Mouse (Mus musculus) lung, adult 10 weeks (tissue): ENCODE results near the gene Tmem116. TPM values are rescaled to one million over a fixed set of nuclear protein-coding genes. Genes with fewer than 3 reads are reported as not detected.

ENCODE experiments used
- polyA plus RNA-seq: library from polyadenylated mRNA; stranded (reverse); fragments of 350-450 nt; fragmentation: Illumina TruSeq; extraction: RNeasy Lipid Tissue Mini Kit (QIAGEN cat#74804); gene quantifications from one replicate; pipeline ENCODE4 v1.2.3, GENCODE M21; 2014; ENCODE audit warnings: low read depth, low replicate concordance; ENCODE audit not compliant: insufficient read depth

Tmem116 gene
- 12.4 TPM for polyA plus RNA-seq

DNA sequence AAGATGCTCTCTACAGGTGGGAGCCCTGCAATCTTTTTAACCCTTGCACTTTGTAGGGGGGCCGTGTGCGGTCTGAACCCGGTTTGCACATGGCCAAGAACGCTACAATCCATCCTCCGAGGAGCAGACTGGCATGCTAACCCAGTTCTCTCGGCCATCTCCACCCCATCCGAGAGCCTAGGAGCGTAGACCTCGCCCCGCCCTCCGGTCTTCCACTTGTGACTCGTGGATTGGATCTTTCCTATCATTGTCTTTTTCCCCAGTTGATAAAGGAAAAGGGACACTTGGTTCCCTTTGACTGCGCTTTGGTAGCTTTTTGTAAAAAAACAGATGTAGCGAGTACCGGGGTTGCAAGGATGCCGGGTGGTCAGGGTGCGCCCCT is at the start of gene Tmem116:
Gene Tmem116 (plus strand): TSS at position 250 of the 382 bp plus-strand sequence.

DNA sequence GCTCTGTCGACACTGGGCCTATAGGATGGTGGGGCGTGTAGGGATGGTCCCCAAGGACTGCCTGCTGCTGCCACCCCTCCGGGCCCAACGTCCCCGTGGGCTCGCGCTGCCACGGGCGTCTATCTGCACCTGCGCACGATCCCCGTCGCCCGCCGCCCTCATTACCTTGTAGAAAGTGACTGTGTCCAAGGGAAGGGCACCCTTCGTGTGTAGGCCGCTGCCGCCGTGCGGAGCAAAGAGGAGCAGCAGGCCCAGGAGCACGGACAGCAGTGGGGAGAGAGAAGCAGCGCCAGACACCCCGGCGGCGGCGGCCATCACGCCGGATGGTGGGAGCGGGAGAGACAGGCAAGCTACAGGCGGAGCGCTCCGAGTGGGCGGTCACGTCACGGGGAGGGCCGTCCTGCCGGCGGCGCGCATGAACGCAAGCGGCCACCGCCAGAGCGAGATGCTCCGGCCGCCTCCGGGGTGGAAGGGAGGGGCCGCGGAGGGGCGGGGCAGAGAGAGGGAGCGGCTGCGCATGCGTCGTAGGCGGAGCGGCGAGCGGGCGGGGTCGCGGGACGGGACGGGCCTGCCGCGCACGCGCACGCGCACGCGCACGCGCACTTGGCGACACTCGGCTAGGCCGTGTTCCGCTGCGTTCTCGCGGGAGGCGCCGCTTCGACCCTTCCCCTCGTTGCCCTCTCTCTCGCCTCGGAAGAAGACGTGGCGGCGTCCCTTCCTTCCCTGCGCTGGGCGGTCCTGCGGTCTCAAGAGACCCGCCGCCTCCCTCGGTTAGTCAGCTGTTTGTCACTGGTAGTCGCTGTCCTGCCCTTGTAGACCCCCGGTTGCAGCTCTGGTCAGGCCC is 555 bp downstream of the Tmem116 start, which contains the start of gene Erp29:
Gene Erp29 (minus strand): TSS at position 481 of the 844 bp plus-strand sequence.

GRCm38 (mm10) chr5:121503231-121503630 is 51.5 kb downstream of the Tmem116 start, which contains the start of gene Adam1b:
TSS of gene Adam1b (minus strand) at chr5:121503435.

GRCm38 (mm10) chr5:121544910-121545792 is 93.5 kb downstream of the Tmem116 start, which contains the start of the genes Adam1a and Gm42878:
TSS of gene Adam1a (minus strand) at chr5:121545482.
TSS of gene Gm42878 (minus strand) at chr5:121545482.

GRCm38 (mm10) chr5:121545793-121546529 is 94.3 kb downstream of the Tmem116 start, which contains the start of gene Mapkapk5:
TSS of gene Mapkapk5 (minus strand) at chr5:121545905.

Other genes starting within 250 kb of the Tmem116 start
- 789 TPM for gene Rpl6, start 247.4 kb upstream of the Tmem116 start, polyA plus RNA-seq
- 2.4 TPM for gene Hectd4, start 231.7 kb upstream of the Tmem116 start, polyA plus RNA-seq
- gene Trafd1, start 66.3 kb upstream of the Tmem116 start, polyA plus RNA-seq = 49.6 TPM
- gene Naa25, start 54.0 kb upstream of the Tmem116 start, polyA plus RNA-seq = 5.5 TPM
- gene Erp29, start 613 bp downstream of the Tmem116 start, polyA plus RNA-seq = 149 TPM
- gene Adam1b, start 51.5 kb downstream of the Tmem116 start, polyA plus RNA-seq = not detected
- 1.4 TPM for gene Adam1a, start 93.6 kb downstream of the Tmem116 start, polyA plus RNA-seq
- not detected for gene Gm42878, start 93.6 kb downstream of the Tmem116 start, polyA plus RNA-seq
- 50.4 TPM for gene Mapkapk5, start 94.0 kb downstream of the Tmem116 start, polyA plus RNA-seq
- 948 TPM for gene Aldh2, start 141.9 kb downstream of the Tmem116 start, polyA plus RNA-seq
- gene Acad12, start 167.0 kb downstream of the Tmem116 start, polyA plus RNA-seq = 5.6 TPM
- 4.4 TPM for gene Acad10, start 208.6 kb downstream of the Tmem116 start, polyA plus RNA-seq
- gene Brap, start 208.7 kb downstream of the Tmem116 start, polyA plus RNA-seq = 27.8 TPM